Comparison of ENCODE assay signal across 12 mouse cellular contexts in genomic region chr10:95445104-95446056, GRCm38 (mm10). TPM values are rescaled to one million over a fixed set of nuclear protein-coding genes. Genes with fewer than 3 reads are reported as not detected.
A peak's percentile ranks its signal among the peaks of the same experiment; 100 is the strongest.
DNase-seq lines count a peak whose midpoint lies in the region; ATAC-seq and TF ChIP-seq lines count a peak whose summit lies in the region.
"Had no signal": no experiment of that assay in that cellular context is flagged by ENCODE, and none has a peak within 500 bp of the region (broad histone marks: within the 10 kb centered on the region; RNA-seq: fewer than 3 reads in every experiment).

No protein-coding gene starts in this region.

- H3K9ac ChIP-seq in hindbrain, postnatal 0 days (replicated peaks; ENCODE audit: low read length) = no peak overlapping the region
- no peak overlapping the region for H3K9ac ChIP-seq in hindbrain, embryonic 16.5 days (ENCODE audit: low read depth, low read length)
- H3K9ac ChIP-seq in lung, embryonic 16.5 days (ENCODE audit: low read length) = 0 out of 2 replicates have a peak overlapping the region, but pooled peaks have one; percentile 31
- no peak overlapping the region for H3K9ac ChIP-seq in midbrain, embryonic 14.5 days (replicated peaks; ENCODE audit: low read length)
- H3K9ac ChIP-seq: embryonic facial prominence, embryonic 15.5 days; hindbrain, embryonic 12.5 days had no signal

- WGBS in hindbrain, postnatal 0 days = 64% methylated on average over 18 of the region's 18 CpGs
- 77% methylated on average over 18 of the region's 18 CpGs for WGBS in hindbrain, embryonic 16.5 days
- WGBS in lung, embryonic 16.5 days = 52% methylated on average over 18 of the region's 18 CpGs
- 87% methylated on average over 18 of the region's 18 CpGs for WGBS in midbrain, embryonic 14.5 days
- WGBS in thymus, adult 2 months = 89% methylated on average over 18 of the region's 18 CpGs

- no peak overlapping the region for H3K27ac ChIP-seq in hindbrain, postnatal 0 days
- H3K27ac ChIP-seq in hindbrain, embryonic 16.5 days (ENCODE audit: low read depth, low read length) = no peak overlapping the region
- H3K27ac ChIP-seq in lung, embryonic 16.5 days (ENCODE audit: low read length) = peak overlapping the region; percentile 67
- H3K27ac ChIP-seq in midbrain, embryonic 14.5 days (replicated peaks; ENCODE audit: low read depth, low read length) = no peak overlapping the region
- no peak overlapping the region for H3K27ac ChIP-seq in thymus, adult 2 months (ENCODE audit: control insufficient read depth, insufficient read depth, low read length)
- H3K27ac ChIP-seq: embryonic facial prominence, embryonic 15.5 days; hindbrain, embryonic 12.5 days; layer of hippocampus, adult 2 months had no signal

- H3K9me3 ChIP-seq in hindbrain, postnatal 0 days (ENCODE audit: low read length) = no peaks in the 10 kb centered on the region
- H3K9me3 ChIP-seq in hindbrain, embryonic 16.5 days (ENCODE audit: control insufficient read depth, low read length) = no peaks in the 10 kb centered on the region
- H3K9me3 ChIP-seq in lung, embryonic 16.5 days (ENCODE audit: control insufficient read depth, low read length) = no peaks in the 10 kb centered on the region
- H3K9me3 ChIP-seq in midbrain, embryonic 14.5 days (ENCODE audit: control insufficient read depth, low read length) = no peaks in the 10 kb centered on the region
- H3K9me3 ChIP-seq: embryonic facial prominence, embryonic 15.5 days; hindbrain, embryonic 12.5 days had no signal

- no peak overlapping the region for H3K4me2 ChIP-seq in hindbrain, postnatal 0 days (ENCODE audit: low read depth, low read length)
- H3K4me2 ChIP-seq in hindbrain, embryonic 16.5 days (ENCODE audit: low read length) = no peak overlapping the region
- H3K4me2 ChIP-seq in lung, embryonic 16.5 days (ENCODE audit: low read depth, low read length) = peak overlapping the region; percentile 2; the same call in 1 of the 2 replicates
- no peak overlapping the region for H3K4me2 ChIP-seq in midbrain, embryonic 14.5 days (ENCODE audit: low read length)
- H3K4me2 ChIP-seq: embryonic facial prominence, embryonic 15.5 days; hindbrain, embryonic 12.5 days had no signal

- H3K27me3 ChIP-seq in hindbrain, postnatal 0 days (ENCODE audit: insufficient read depth, low read length) = no peaks in the 10 kb centered on the region
- H3K27me3 ChIP-seq in hindbrain, embryonic 16.5 days (replicated peaks; ENCODE audit: control insufficient read depth, insufficient read depth, low read length) = no peaks in the 10 kb centered on the region
- H3K27me3 ChIP-seq in lung, embryonic 16.5 days (ENCODE audit: control insufficient read depth, insufficient read depth, low read depth, low read length) = no peaks in the 10 kb centered on the region
- no peaks in the 10 kb centered on the region for H3K27me3 ChIP-seq in midbrain, embryonic 14.5 days (ENCODE audit: control insufficient read depth, insufficient read depth, low read length)
- no peaks in the 10 kb centered on the region for H3K27me3 ChIP-seq in thymus, adult 2 months (ENCODE audit: control insufficient read depth, insufficient read depth, low read length)
- H3K27me3 ChIP-seq: CH12.LX; embryonic facial prominence, embryonic 15.5 days; hindbrain, embryonic 12.5 days had no signal

- no peak for TF ChIP-seq POLR2A in thymus, adult 2 months (IDR thresholded peaks at IDR 0.05; ENCODE audit: control insufficient read depth, extremely low read depth, insufficient read depth, low read length, poor library complexity)

- no peak for ATAC-seq in hindbrain, postnatal 0 days
- no peak for ATAC-seq in hindbrain, embryonic 16.5 days
- peak; percentile 75 for ATAC-seq in lung, embryonic 16.5 days (ENCODE audit: low read depth)
- no peak for ATAC-seq in midbrain, embryonic 14.5 days (ENCODE audit: low FRiP score, low TSS enrichment)

- no peaks in the 10 kb centered on the region for H3K4me1 ChIP-seq in hindbrain, postnatal 0 days (ENCODE audit: insufficient read depth, low read length)
- H3K4me1 ChIP-seq in hindbrain, embryonic 16.5 days (ENCODE audit: control insufficient read depth, insufficient read depth, low read depth, low read length) = no peaks in the 10 kb centered on the region
- no peaks in the 10 kb centered on the region; the same call in 1 of the 2 replicates for H3K4me1 ChIP-seq in lung, embryonic 16.5 days (replicated peaks; ENCODE audit: control insufficient read depth, insufficient read depth, low read length)
- H3K4me1 ChIP-seq in midbrain, embryonic 14.5 days (ENCODE audit: control insufficient read depth, insufficient read depth, low read length) = no peaks in the 10 kb centered on the region
- H3K4me1 ChIP-seq in thymus, adult 2 months (replicated peaks; ENCODE audit: control insufficient read depth, insufficient read depth, low read length) = no peaks in the 10 kb centered on the region
- H3K4me1 ChIP-seq: embryonic facial prominence, embryonic 15.5 days; hindbrain, embryonic 12.5 days had no signal

- no peak for TF ChIP-seq CTCF in hindbrain, postnatal 0 days (IDR thresholded peaks at IDR 0.05; ENCODE audit: low read depth)
- TF ChIP-seq CTCF in thymus, adult 2 months (IDR thresholded peaks at IDR 0.05; ENCODE audit: borderline replicate concordance, control insufficient read depth, extremely low read depth, insufficient read depth, low read length, poor library complexity) = no peak

- no peak overlapping the region for H3K4me3 ChIP-seq in hindbrain, postnatal 0 days (ENCODE audit: low read length)
- H3K4me3 ChIP-seq in hindbrain, embryonic 16.5 days (ENCODE audit: low read length) = no peak overlapping the region
- no peak overlapping the region for H3K4me3 ChIP-seq in lung, embryonic 16.5 days (ENCODE audit: low read length)
- no peak overlapping the region for H3K4me3 ChIP-seq in midbrain, embryonic 14.5 days (replicated peaks; ENCODE audit: low read depth, low read length)
- H3K4me3 ChIP-seq in thymus, adult 2 months (ENCODE audit: control insufficient read depth, insufficient read depth, low read length) = no peak overlapping the region
- H3K4me3 ChIP-seq: embryonic facial prominence, embryonic 15.5 days; hindbrain, embryonic 12.5 days; layer of hippocampus, adult 2 months had no signal

- DNase-seq in hindbrain, postnatal 0 days (ENCODE audit: low spot score) = peak; percentile 63
- peak; percentile 40 for DNase-seq in MN1 (ENCODE audit: low spot score)
- DNase-seq in gastrocnemius, postnatal 10 days = peak; percentile 10
- no peak for DNase-seq in midbrain, embryonic 14.5 days
- DNase-seq in thymus, adult 2 months = no peak
- DNase-seq: cerebellum, adult 8-10 months had no signal

- H3K36me3 ChIP-seq in hindbrain, postnatal 0 days (ENCODE audit: insufficient read depth, low read length) = no peaks in the 10 kb centered on the region
- no peaks in the 10 kb centered on the region for H3K36me3 ChIP-seq in hindbrain, embryonic 16.5 days (ENCODE audit: control insufficient read depth, insufficient read depth, low read length)
- no peaks in the 10 kb centered on the region for H3K36me3 ChIP-seq in lung, embryonic 16.5 days (ENCODE audit: control insufficient read depth, insufficient read depth, low read length)
- no peaks in the 10 kb centered on the region for H3K36me3 ChIP-seq in midbrain, embryonic 14.5 days (ENCODE audit: control insufficient read depth, insufficient read depth, low read length)
- H3K36me3 ChIP-seq in thymus, adult 2 months (ENCODE audit: control insufficient read depth, insufficient read depth, low read length) = no peaks in the 10 kb centered on the region
- H3K36me3 ChIP-seq: embryonic facial prominence, embryonic 15.5 days; hindbrain, embryonic 12.5 days had no signal

RNA-seq across cellular contexts. Expression of gene Socs2, which starts 28.4 kb away (rescaled TPM):
- total RNA-seq in hindbrain, postnatal 0 days (2014; rRNA removed) = 51.7 and 57.0 TPM in 2 replicates
- 112 and 122 TPM in 2 replicates for polyA plus RNA-seq in hindbrain, postnatal 0 days (2015; fragmentation: Nextera tagmentation; extraction: Ambion mirVana)
- 121 and 122 TPM in 2 replicates for polyA plus RNA-seq in hindbrain, embryonic 16.5 days (2015; fragmentation: Nextera tagmentation; extraction: Ambion mirVana)
- total RNA-seq in gastrocnemius, postnatal 10 days (2021) = 10 to 100 TPM; 13.9 to 21.3 TPM
- 90.3 and 93.1 TPM in 2 replicates for polyA plus RNA-seq in lung, embryonic 16.5 days (2015; fragmentation: Nextera tagmentation; extraction: Ambion mirVana)
- 144 and 150 TPM in 2 replicates for polyA plus RNA-seq in midbrain, embryonic 14.5 days (2014; fragmentation: Nextera tagmentation; extraction: Ambion mirVana)
- polyA plus RNA-seq in thymus, adult 2 months (2012; rRNA removed) = 18.4 and 19.4 TPM in 2 replicates

RNA-seq across cellular contexts. Expression of gene Mrpl42, which starts 56.4 kb away (rescaled TPM):
- total RNA-seq in hindbrain, postnatal 0 days (2014; rRNA removed) = 126 and 146 TPM in 2 replicates
- polyA plus RNA-seq in hindbrain, postnatal 0 days (2015; fragmentation: Nextera tagmentation; extraction: Ambion mirVana) = 277 and 289 TPM in 2 replicates
- polyA plus RNA-seq in hindbrain, embryonic 16.5 days (2015; fragmentation: Nextera tagmentation; extraction: Ambion mirVana) = 260 and 270 TPM in 2 replicates
- total RNA-seq in gastrocnemius, postnatal 10 days (2021) = 100 to 1,000 TPM; 222 to 273 TPM
- polyA plus RNA-seq in lung, embryonic 16.5 days (2015; fragmentation: Nextera tagmentation; extraction: Ambion mirVana) = 298 and 313 TPM in 2 replicates
- 251 and 289 TPM in 2 replicates for polyA plus RNA-seq in midbrain, embryonic 14.5 days (2014; fragmentation: Nextera tagmentation; extraction: Ambion mirVana)
- polyA plus RNA-seq in thymus, adult 2 months (2012; rRNA removed) = 78.4 and 107 TPM in 2 replicates

Comparison
In these comparisons a context has a peak if more than half of its experiments do, and no peak if none do; other contexts are left out.
1. DNase-seq: peak in hindbrain, postnatal 0 days (single experiment), MN1 (single experiment) and gastrocnemius, postnatal 10 days (single experiment); none in midbrain, embryonic 14.5 days (single experiment) and thymus, adult 2 months (single experiment).